Mouse (Mus musculus) limb, embryonic 10.5 days (tissue): ENCODE data around the gene Pabpc4. TPM values are rescaled to one million over a fixed set of nuclear protein-coding genes. Genes with fewer than 3 reads are reported as not detected.
A peak's percentile ranks its signal among the peaks of the same experiment; 100 is the strongest.
"Not testable (repeated sequence)": the region's sequence is repeated elsewhere in the genome, so short reads cannot be mapped to it uniquely, and the experiment has no call there.

Experiments used
- DNase-seq: peaks from one replicate; pipeline ENCODE4 v3.0.0-alpha.2; 2017; ENCODE audit warnings: low spot score
- H3K27ac ChIP-seq: fragments of 300-500 bp; sonication (generic); 2 replicates; pipeline ENCODE4 v1.5.1; 2016; ENCODE audit warnings: mild to moderate bottlenecking
- H3K27me3 ChIP-seq: fragments of 300-500 bp; sonication (generic); 2 replicates; pipeline ENCODE4 v1.6.1; 2016; ENCODE audit warnings: low read depth, mild to moderate bottlenecking; ENCODE audit not compliant: poor library complexity, severe bottlenecking
- H3K36me3 ChIP-seq: fragments of 300-500 bp; sonication (generic); 2 replicates; pipeline ENCODE4 v1.6.1; 2016; ENCODE audit warnings: mild to moderate bottlenecking, moderate library complexity
- H3K4me1 ChIP-seq: fragments of 300-500 bp; sonication (generic); 2 replicates; pipeline ENCODE4 v1.6.1; 2016
- H3K4me3 ChIP-seq: fragments of 300-500 bp; sonication (generic); 2 replicates; pipeline ENCODE4 v1.5.1; 2016; ENCODE audit warnings: mild to moderate bottlenecking, moderate library complexity
- H3K9me3 ChIP-seq: fragments of 300-500 bp; sonication (generic); replicated peaks from 2 replicates; pipeline ENCODE4 v1.6.1; 2016; ENCODE audit warnings: mild to moderate bottlenecking
- WGBS: fragments of 180-500 bp; shearing (Covaris S2); methylation state at CpG from one replicate; pipeline ENCODE4 v1.1.7; 2016; 5-methylcytosine and 5-hydroxymethylcytosine counted together
- polyA plus RNA-seq: library from polyadenylated mRNA; unstranded; fragments of >200 nt; fragmentation: Nextera tagmentation; extraction: Ambion mirVana; gene quantifications from 2 replicates; pipeline ENCODE4 v1.2.1, GENCODE M21; 2016

Pabpc4 gene
- polyA plus RNA-seq, 1 experiment from 2014 or later, result 54.1 TPM

GRCm38 (mm10) chr4:123326087-123326486, 63.9 kb downstream of the Pabpc4 start:
- Histone ChIP-seq H3K4me1 (peaks cover 9% of the 10 kb centered on the region), H3K36me3 (no peaks in the 10 kb centered on the region), H3K4me3 (no peak overlapping the region), H3K9me3 (no peaks in the 10 kb centered on the region), H3K27me3 (peaks cover 44% of the 10 kb centered on the region), H3K27ac (no peak overlapping the region)
- no peak for DNase-seq
- 85% methylated on average over 3 of the region's 3 CpGs for WGBS

- DNase-seq, result no peak
- no peaks in the 10 kb centered on the region for H3K36me3 ChIP-seq
- H3K27ac ChIP-seq, result no peak overlapping the region
- H3K27me3 ChIP-seq, result peaks cover 33% of the 10 kb centered on the region
- no peak overlapping the region for H3K4me3 ChIP-seq
- H3K9me3 ChIP-seq, result no peaks in the 10 kb centered on the region
- peaks cover 9% of the 10 kb centered on the region for H3K4me1 ChIP-seq
- 54% methylated on average over 3 of the region's 3 CpGs for WGBS
Observed at GRCm38 (mm10) chr4:123327630-123328029, 65.5 kb downstream of the Pabpc4 start.

GRCm38 (mm10) chr4:123328946-123329345, 66.8 kb downstream of the Pabpc4 start:
- Histone ChIP-seq H3K27me3 (peaks cover 20% of the 10 kb centered on the region), H3K36me3 (no peaks in the 10 kb centered on the region), H3K27ac (no peak overlapping the region), H3K9me3 (no peaks in the 10 kb centered on the region), H3K4me1 (no peaks in the 10 kb centered on the region; the same call in 1 of the 2 replicates), H3K4me3 (no peak overlapping the region)
- DNase-seq, result no peak
- 77% methylated on average over 6 of the region's 6 CpGs for WGBS

GRCm38 (mm10) chr4:123331326-123331725, 69.2 kb downstream of the Pabpc4 start:
- Histone ChIP-seq H3K4me3 (no peak overlapping the region), H3K4me1 (peaks cover 7% of the 10 kb centered on the region), H3K9me3 (no peaks in the 10 kb centered on the region), H3K27me3 (peaks cover 5% of the 10 kb centered on the region; the same call in 1 of the 2 replicates), H3K36me3 (no peaks in the 10 kb centered on the region), H3K27ac (no peak overlapping the region)
- WGBS, result 64% methylated on average over 5 of the region's 5 CpGs
- DNase-seq, result no peak

- DNase-seq, H3K36me3 ChIP-seq: not testable (repeated sequence)
- WGBS, result 60% methylated on average over 1 of the region's 1 CpGs
Observed at GRCm38 (mm10) chr4:123331961-123332360, 69.8 kb downstream of the Pabpc4 start.

GRCm38 (mm10) chr4:123333151-123333550, 71.0 kb downstream of the Pabpc4 start:
- Histone ChIP-seq H3K4me1 (peaks cover 7% of the 10 kb centered on the region), H3K4me3 (no peak overlapping the region), H3K27me3 (no peaks in the 10 kb centered on the region), H3K36me3 (no peaks in the 10 kb centered on the region), H3K27ac (no peak overlapping the region), H3K9me3 (no peaks in the 10 kb centered on the region)
- WGBS, result 93% methylated on average over 4 of the region's 4 CpGs
- no peak for DNase-seq

More at GRCm38 (mm10) chr4:123331961-123332360, 69.8 kb downstream of the Pabpc4 start:
- H3K9me3 ChIP-seq, H3K4me1 ChIP-seq, H3K27ac ChIP-seq, H3K4me3 ChIP-seq, H3K27me3 ChIP-seq: not testable (repeated sequence)

- Histone ChIP-seq H3K27ac (no peak overlapping the region), H3K9me3 (no peaks in the 10 kb centered on the region), H3K4me3 (no peak overlapping the region), H3K36me3 (no peaks in the 10 kb centered on the region), H3K4me1 (peaks cover 7% of the 10 kb centered on the region; the same call in 1 of the 2 replicates), H3K27me3 (peaks cover 6% of the 10 kb centered on the region; the same call in 1 of the 2 replicates)
- WGBS, result 55% methylated on average over 3 of the region's 3 CpGs
- no peak for DNase-seq
Observed at GRCm38 (mm10) chr4:123334177-123334576, 72.0 kb downstream of the Pabpc4 start.

GRCm38 (mm10) chr4:123335244-123335643, 73.1 kb downstream of the Pabpc4 start:
- H3K27ac ChIP-seq, DNase-seq, H3K36me3 ChIP-seq, H3K4me1 ChIP-seq, H3K4me3 ChIP-seq, H3K9me3 ChIP-seq: not testable (repeated sequence)
- peaks cover 16% of the 10 kb centered on the region for H3K27me3 ChIP-seq
- WGBS, result 80% methylated on average over 10 of the region's 10 CpGs

- H3K36me3 ChIP-seq, result no peaks in the 10 kb centered on the region
- H3K4me3 ChIP-seq, result no peak overlapping the region
- peaks cover 7% of the 10 kb centered on the region; the same call in 1 of the 2 replicates for H3K4me1 ChIP-seq
- no peak overlapping the region for H3K27ac ChIP-seq
- H3K9me3 ChIP-seq, result no peaks in the 10 kb centered on the region
- DNase-seq, result no peak
- 65% methylated on average over 14 of the region's 14 CpGs for WGBS
- H3K27me3 ChIP-seq, result peaks cover 23% of the 10 kb centered on the region
Observed at GRCm38 (mm10) chr4:123335796-123336585, 73.8 kb downstream of the Pabpc4 start.

GRCm38 (mm10) chr4:123337693-123338092, 75.5 kb downstream of the Pabpc4 start:
- H3K36me3 ChIP-seq, result no peaks in the 10 kb centered on the region
- 90% methylated on average over 4 of the region's 4 CpGs for WGBS
- H3K27ac ChIP-seq, result no peak overlapping the region
- H3K4me3 ChIP-seq, result no peak overlapping the region
- no peak for DNase-seq
- H3K9me3 ChIP-seq, result no peaks in the 10 kb centered on the region
- peaks cover 40% of the 10 kb centered on the region for H3K27me3 ChIP-seq
- H3K4me1 ChIP-seq, result peaks cover 13% of the 10 kb centered on the region

GRCm38 (mm10) chr4:123340232-123340631, 78.1 kb downstream of the Pabpc4 start:
- 63% methylated on average over 5 of the region's 5 CpGs for WGBS
- no peaks in the 10 kb centered on the region for H3K9me3 ChIP-seq
- peaks cover 62% of the 10 kb centered on the region for H3K27me3 ChIP-seq

GRCm38 (mm10) chr4:123342091-123342641, 80.0 kb downstream of the Pabpc4 start:
- Histone ChIP-seq H3K27ac (no peak overlapping the region), H3K9me3 (no peaks in the 10 kb centered on the region), H3K27me3 (peaks cover 62% of the 10 kb centered on the region), H3K4me1 (peaks cover 14% of the 10 kb centered on the region), H3K36me3 (no peaks in the 10 kb centered on the region), H3K4me3 (peak overlapping the region; percentile 61)
- 3% methylated on average over 43 of the region's 43 CpGs for WGBS
- no peak for DNase-seq

More at GRCm38 (mm10) chr4:123340232-123340631, 78.1 kb downstream of the Pabpc4 start:
- no peak for DNase-seq
- H3K4me3 ChIP-seq, result no peak overlapping the region
- H3K27ac ChIP-seq, result no peak overlapping the region
- H3K4me1 ChIP-seq, result peaks cover 20% of the 10 kb centered on the region
- no peaks in the 10 kb centered on the region for H3K36me3 ChIP-seq
